Mouse (Mus musculus) liver, embryonic 14.5 days (tissue): ENCODE results near the gene 6030452D12Rik. TPM values are rescaled to one million over a fixed set of nuclear protein-coding genes. Genes with fewer than 3 reads are reported as not detected.
A peak's percentile ranks its signal among the peaks of the same experiment; 100 is the strongest.

Experiments used
- ATAC-seq: fragments of 200-750 bp; cut with Nextera tagmentation; 2 replicates; pipeline ENCODE4 v1.8.0; 2017; ENCODE audit warnings: moderate number of reproducible peaks, mild to moderate bottlenecking, moderate library complexity; ENCODE audit not compliant: insufficient read depth
- DNase-seq, 3 experiments: peaks; one replicate each; pipeline ENCODE4 v3.0.0-alpha.2; 2012 to 2013; ENCODE audit warnings: low read depth in 3 of 3, low spot score in 3 of 3
- H3K27ac ChIP-seq: fragments of 300-500 bp; sonication (generic); 2 replicates; pipeline ENCODE4 v1.5.1; 2014; ENCODE audit warnings: moderate library complexity, mild to moderate bottlenecking, control low read depth, inconsistent platforms
- H3K27me3 ChIP-seq: fragments of 300-500 bp; sonication (generic); 2 replicates; pipeline ENCODE4 v1.6.1; 2014; ENCODE audit warnings: mild to moderate bottlenecking, low read length, moderate library complexity; ENCODE audit not compliant: control insufficient read depth, insufficient read depth
- H3K36me3 ChIP-seq: fragments of 300-500 bp; sonication (generic); replicated peaks from 2 replicates; pipeline ENCODE4 v1.6.1; 2014; ENCODE audit warnings: low read depth; ENCODE audit not compliant: control insufficient read depth, insufficient read depth
- H3K4me1 ChIP-seq, 2 experiments: fragments of 200-500 bp in 1 of 2; fragments of 300-500 bp in 1 of 2; sonication (generic) in 1 of 2; replicated peaks; 2 replicates each; pipeline ENCODE4 v1.6.1; 2012 to 2014; ENCODE audit warnings: antibody characterized with exemption in 1 of 2, inconsistent platforms in 1 of 2, low read length in 1 of 2; ENCODE audit not compliant: control insufficient read depth in 2 of 2, insufficient read depth in 2 of 2
- H3K4me2 ChIP-seq: fragments of 300-500 bp; sonication (generic); 2 replicates; pipeline ENCODE4 v1.6.1; 2014; ENCODE audit warnings: low read depth, mild to moderate bottlenecking, control low read depth, moderate library complexity
- H3K4me3 ChIP-seq, 2 experiments: fragments of 200-500 bp in 1 of 2; fragments of 300-500 bp in 1 of 2; sonication (generic) in 1 of 2; 2 replicates each; pipeline ENCODE4 v1.5.1; 2012 to 2014; ENCODE audit warnings: low read depth in 2 of 2, low read length in 2 of 2, mild to moderate bottlenecking in 2 of 2, control low read depth in 1 of 2, inconsistent platforms in 1 of 2, moderate library complexity in 1 of 2; ENCODE audit not compliant: insufficient read depth in 1 of 2
- H3K9ac ChIP-seq: fragments of 300-500 bp; sonication (generic); replicated peaks from 2 replicates; pipeline ENCODE4 v1.6.1; 2014; ENCODE audit warnings: mild to moderate bottlenecking, control low read depth, moderate library complexity
- H3K9me3 ChIP-seq: fragments of 300-500 bp; sonication (generic); 2 replicates; pipeline ENCODE4 v1.6.1; 2016; ENCODE audit warnings: low read length, mixed read lengths; ENCODE audit not compliant: control insufficient read depth
- CTCF ChIP-seq: IDR thresholded peaks from 2 replicates; pipeline ENCODE4 v1.5.1; 2016; ENCODE audit warnings: antibody characterized with exemption, low read depth, control low read depth
- EP300 ChIP-seq: IDR thresholded peaks from 2 replicates; pipeline ENCODE4 v1.6.1; 2016; ENCODE audit warnings: antibody characterized with exemption, low read depth
- WGBS: fragments of 180-500 bp; shearing (Covaris S2); extraction: QIAGEN DNeasy Blood & Tissue Kit; methylation state at CpG from one replicate; pipeline ENCODE4 v1.1.7; 2014; ENCODE audit not compliant: insufficient replicate concordance; 5-methylcytosine and 5-hydroxymethylcytosine counted together
- polyA plus RNA-seq, 2 experiments: library from polyadenylated mRNA; depleted of rRNA in 1 of 2; stranded (reverse) in 1 of 2; unstranded in 1 of 2; fragments of >200 nt; fragmentation: Nextera tagmentation in 1 of 2; extraction: Ambion mirVana in 1 of 2; gene quantifications; 2 replicates each; pipeline versions ENCODE4 v1.2.1 to v1.2.3; 2012 to 2014

The 6030452D12Rik gene
- polyA plus RNA-seq, 2 experiments = not detected

DNA sequence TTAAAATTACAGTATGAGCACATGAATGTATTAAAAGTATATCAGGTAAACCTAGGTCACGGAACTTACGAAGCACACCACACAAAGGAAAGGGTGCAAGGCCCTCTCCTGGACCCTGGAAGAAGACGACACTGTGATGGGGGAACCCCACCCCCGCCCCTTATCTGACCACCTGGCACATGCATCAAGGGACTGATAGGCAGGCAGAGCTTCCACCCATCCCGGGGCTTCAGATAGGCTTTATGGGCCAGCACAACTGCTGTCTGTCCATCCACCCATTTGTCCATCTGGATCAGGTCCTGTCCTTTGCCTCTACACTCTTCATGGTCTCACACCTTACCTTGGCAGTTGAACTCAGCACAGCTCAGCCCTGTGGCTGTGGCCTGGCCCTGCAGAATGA lies 38.2 kb upstream of the 6030452D12Rik start:
- Histone ChIP-seq H3K4me1 (peaks cover 0 to 8% of the 10 kb centered on the region in 2 experiments; a peak in 1 of 4 replicates), H3K9me3 (no peaks in the 10 kb centered on the region), H3K27me3 (no peaks in the 10 kb centered on the region), H3K9ac (no peak overlapping the region), H3K4me3 (no peak overlapping the region), H3K36me3 (no peaks in the 10 kb centered on the region), H3K4me2 (no peak overlapping the region), H3K27ac (no peak overlapping the region)
- 39% methylated on average over 5 of the region's 5 CpGs for WGBS
- TF ChIP-seq EP300 (no peak), CTCF (no peak)
- DNase-seq (no peak), ATAC-seq (peak; percentile 59; the same call in 1 of the 2 replicates)

DNA sequence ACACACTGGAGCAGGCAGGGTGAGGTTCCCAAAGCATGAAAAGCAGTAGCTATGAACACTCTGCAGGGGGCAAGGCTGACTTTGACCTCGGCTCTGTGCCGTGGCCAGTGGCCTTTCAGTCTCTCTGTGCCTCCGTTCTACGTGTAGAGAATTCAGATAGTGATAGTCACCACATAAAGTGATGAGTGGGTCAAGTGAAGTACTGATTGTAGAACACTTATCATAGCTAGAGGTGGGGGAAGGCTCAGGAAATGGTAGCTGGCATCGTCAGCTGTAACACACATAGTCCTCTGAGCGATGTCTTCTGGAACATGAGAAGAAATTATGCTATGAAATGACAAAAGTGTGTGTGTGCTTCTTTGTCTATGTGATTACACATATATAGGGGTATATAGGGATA lies 36.5 kb upstream of the 6030452D12Rik start:
- no peak for ATAC-seq

DNA sequence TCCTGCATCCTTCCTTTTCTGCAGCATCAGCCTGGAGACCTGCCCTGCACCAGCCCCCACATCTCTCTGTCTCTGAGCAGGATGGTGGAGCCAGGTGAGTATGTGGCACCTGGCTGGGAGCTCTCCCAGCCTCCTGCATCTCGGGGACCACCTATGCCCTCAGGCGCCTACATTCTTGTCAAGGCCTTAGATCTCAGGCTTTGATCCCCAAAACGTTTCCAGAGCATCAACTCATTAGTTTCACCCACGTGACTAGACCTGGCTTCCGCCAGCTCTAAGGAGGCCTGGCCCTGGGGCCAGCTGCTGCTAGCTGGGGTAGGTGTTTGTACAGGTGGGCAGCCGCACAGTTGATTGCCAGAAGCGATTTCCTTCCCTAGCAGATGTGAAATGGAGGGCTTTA lies 30.8 kb upstream of the 6030452D12Rik start:
- Histone ChIP-seq H3K36me3 (no peaks in the 10 kb centered on the region), H3K9me3 (no peaks in the 10 kb centered on the region), H3K4me3 (no peak overlapping the region), H3K4me2 (no peak overlapping the region), H3K4me1 (no peaks in the 10 kb centered on the region), H3K27me3 (no peaks in the 10 kb centered on the region), H3K27ac (no peak overlapping the region), H3K9ac (no peak overlapping the region)
- WGBS = 42% methylated on average over 7 of the region's 7 CpGs
- ATAC-seq (no peak), DNase-seq (no peak)
- TF ChIP-seq EP300 (no peak), CTCF (no peak)

More for the DNA sequence above, 36.5 kb upstream of the 6030452D12Rik start:
- Histone ChIP-seq H3K9ac (no peak overlapping the region), H3K4me2 (no peak overlapping the region), H3K4me3 (no peak overlapping the region), H3K9me3 (no peaks in the 10 kb centered on the region), H3K36me3 (no peaks in the 10 kb centered on the region), H3K4me1 (peaks cover 0 to 8% of the 10 kb centered on the region in 2 experiments; a peak in 1 of 4 replicates), H3K27ac (no peak overlapping the region), H3K27me3 (no peaks in the 10 kb centered on the region)
- no peak for TF ChIP-seq CTCF
- TF ChIP-seq EP300 = no peak
- 71% methylated on average over 6 of the region's 6 CpGs for WGBS
- DNase-seq = no peak

DNA sequence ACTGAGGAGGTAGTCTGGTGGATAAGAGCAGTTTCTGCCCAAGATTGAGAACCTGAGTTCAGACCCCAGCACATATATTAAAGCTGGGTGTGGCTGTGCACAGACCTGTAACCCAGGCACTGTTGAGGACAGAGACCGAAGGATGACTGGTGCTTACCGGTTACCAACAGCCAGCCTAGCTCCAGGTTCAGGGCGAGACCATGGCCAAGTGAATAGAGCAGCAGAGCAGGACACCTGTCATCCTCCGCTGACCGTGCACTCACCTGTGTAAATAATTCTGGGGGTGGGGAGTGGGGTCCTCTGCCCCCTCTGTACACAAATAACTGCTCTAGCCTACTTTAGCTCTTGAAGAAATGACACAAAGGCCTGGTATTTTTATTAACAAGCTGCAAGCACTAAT lies 26.3 kb upstream of the 6030452D12Rik start:
- ATAC-seq (no peak), DNase-seq (no peak)
- Histone ChIP-seq H3K36me3 (no peaks in the 10 kb centered on the region), H3K4me3 (no peak overlapping the region), H3K27ac (no peak overlapping the region), H3K4me1 (no peaks in the 10 kb centered on the region), H3K27me3 (no peaks in the 10 kb centered on the region), H3K4me2 (no peak overlapping the region), H3K9me3 (no peaks in the 10 kb centered on the region), H3K9ac (no peak overlapping the region)
- TF ChIP-seq EP300 (no peak), CTCF (no peak)
- WGBS = 70% methylated on average over 5 of the region's 5 CpGs

DNA sequence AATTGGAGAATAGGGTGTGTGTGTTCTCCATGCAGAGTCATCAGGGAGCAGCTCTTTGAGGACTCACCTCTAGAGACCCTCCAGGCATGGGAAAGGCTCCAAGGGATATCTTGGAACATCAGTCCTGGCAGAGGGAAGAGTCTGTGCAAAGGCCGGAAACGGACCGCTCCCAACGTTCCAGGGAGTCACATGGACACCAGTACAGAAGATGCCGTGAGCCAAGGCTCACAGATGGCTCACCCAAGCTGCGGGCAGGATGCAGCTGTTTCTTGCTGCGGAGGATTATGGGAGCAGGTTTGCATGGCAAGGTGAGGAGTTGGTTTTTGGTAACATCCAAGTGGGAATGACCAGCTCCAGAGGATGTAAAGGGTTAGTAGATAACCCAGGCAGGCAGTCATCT lies 3.9 kb downstream of the 6030452D12Rik start:
- no peak overlapping the region for H3K9ac ChIP-seq
- 72% methylated on average over 7 of the region's 7 CpGs for WGBS
- H3K4me2 ChIP-seq = no peak overlapping the region
- DNase-seq (no peak), ATAC-seq (no peak)
- no peak overlapping the region for H3K4me3 ChIP-seq
- no peaks in the 10 kb centered on the region for H3K4me1 ChIP-seq
- H3K36me3 ChIP-seq = no peaks in the 10 kb centered on the region
- TF ChIP-seq EP300 (no peak), CTCF (no peak)
- H3K27me3 ChIP-seq = peaks cover 22% of the 10 kb centered on the region
- no peaks in the 10 kb centered on the region for H3K9me3 ChIP-seq
- H3K27ac ChIP-seq = no peak overlapping the region
